Mouse (Mus musculus): ENCODE data around the gene Themis3.

DNA sequence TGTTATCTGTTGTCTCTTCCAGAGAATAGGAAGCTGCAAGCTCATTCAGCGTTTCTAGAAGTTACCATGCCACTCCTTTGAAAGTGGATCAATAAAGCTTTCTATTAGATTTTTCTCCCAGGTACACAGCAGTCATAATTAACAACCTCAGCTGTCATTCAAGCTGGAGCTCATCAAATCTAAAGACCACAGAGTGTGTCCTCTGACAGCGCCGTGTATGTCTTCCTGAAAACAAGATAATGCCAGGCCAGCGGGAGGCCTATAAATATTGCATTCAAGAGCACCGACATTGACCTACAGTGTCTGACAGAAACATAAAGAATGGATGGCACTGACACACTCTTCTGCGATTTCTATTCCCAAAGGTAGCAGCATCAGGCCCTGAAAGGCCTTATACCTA is 16.9 kb downstream of the Themis3 start:
- TF ChIP-seq CTCF (IDR thresholded peaks at IDR 0.05; ENCODE audit: insufficient read depth, low read depth, low read length) (no peak), POLR2A (IDR thresholded peaks at IDR 0.05; ENCODE audit: insufficient read depth, low read depth, low read length) (no peak)

Measured in olfactory bulb, adult 2 months (tissue).